ENCODE assay signal across 15 mouse cellular contexts in genomic region chr3:126944081-126944480, GRCm38 (mm10).
DNase-seq lines count a peak whose midpoint lies in the region; ATAC-seq and TF ChIP-seq lines count a peak whose summit lies in the region.
"Had no signal": no experiment of that assay in that cellular context is flagged by ENCODE, and none has a peak within 500 bp of the region (broad histone marks: within the 10 kb centered on the region; RNA-seq: fewer than 3 reads in every experiment).

No protein-coding gene starts in this region.

- 0 out of 2 replicates have a peak, but pooled peaks have one; percentile 48 for ATAC-seq in hindbrain, embryonic 16.5 days
- no peak for ATAC-seq in hindbrain, postnatal 0 days
- ATAC-seq: forebrain, embryonic 15.5 days; intestine, embryonic 16.5 days had no signal

- no peak for TF ChIP-seq CTCF in hindbrain, postnatal 0 days (IDR thresholded peaks at IDR 0.05; ENCODE audit: low read depth)
- TF ChIP-seq CTCF in brain, embryonic 14.5 days (IDR thresholded peaks at IDR 0.05; ENCODE audit: borderline replicate concordance, extremely low read depth, insufficient read depth, insufficient read length) = no peak

- H3K27me3 ChIP-seq in hindbrain, embryonic 16.5 days (replicated peaks; ENCODE audit: control insufficient read depth, insufficient read depth, low read length) = no peaks in the 10 kb centered on the region
- H3K27me3 ChIP-seq in hindbrain, postnatal 0 days (ENCODE audit: insufficient read depth, low read length) = no peaks in the 10 kb centered on the region
- H3K27me3 ChIP-seq: forebrain, embryonic 15.5 days; heart, embryonic 12.5 days; hindbrain, embryonic 13.5 days had no signal

- no peak overlapping the region for H3K27ac ChIP-seq in hindbrain, embryonic 16.5 days (ENCODE audit: low read depth, low read length)
- no peak overlapping the region for H3K27ac ChIP-seq in hindbrain, postnatal 0 days
- H3K27ac ChIP-seq: forebrain, embryonic 15.5 days; hindbrain, embryonic 13.5 days had no signal

- peaks cover 71% of the 10 kb centered on the region for H3K36me3 ChIP-seq in hindbrain, embryonic 16.5 days (ENCODE audit: control insufficient read depth, insufficient read depth, low read length)
- peaks cover 46% of the 10 kb centered on the region for H3K36me3 ChIP-seq in hindbrain, postnatal 0 days (ENCODE audit: insufficient read depth, low read length)

- no peak overlapping the region for H3K4me3 ChIP-seq in hindbrain, embryonic 16.5 days (ENCODE audit: low read length)
- H3K4me3 ChIP-seq in hindbrain, postnatal 0 days (ENCODE audit: low read length) = no peak overlapping the region
- H3K4me3 ChIP-seq: forebrain, embryonic 15.5 days; heart, embryonic 12.5 days; hindbrain, embryonic 13.5 days had no signal

- DNase-seq in embryo, embryonic 11 days = peak; percentile 39
- no peak for DNase-seq in embryo, embryonic 9.5 days (ENCODE audit: extremely low spot score)
- no peak for DNase-seq in hindbrain, postnatal 0 days (ENCODE audit: low spot score)
- peak; percentile 8 for DNase-seq in brain, embryonic 14.5 days (ENCODE audit: low read depth)
- peak; percentile 2 for DNase-seq in yolk sac, embryonic 10.5 days (ENCODE audit: low spot score)
- DNase-seq in kidney, postnatal 14 days = no peak
- DNase-seq: adrenal gland, postnatal 10 days; cerebellum, adult 2 months; cerebellum, postnatal 14 days; kidney, adult 8-10 months had no signal

- WGBS in hindbrain, embryonic 16.5 days = 83% methylated on average over 11 of the region's 11 CpGs
- 80% methylated on average over 11 of the region's 11 CpGs for WGBS in hindbrain, postnatal 0 days

- no peak overlapping the region for H3K9ac ChIP-seq in hindbrain, embryonic 16.5 days (ENCODE audit: low read depth, low read length)
- H3K9ac ChIP-seq in hindbrain, postnatal 0 days (replicated peaks; ENCODE audit: low read length) = no peak overlapping the region
- H3K9ac ChIP-seq: forebrain, embryonic 15.5 days; heart, embryonic 12.5 days; hindbrain, embryonic 13.5 days had no signal

- H3K4me1 ChIP-seq in hindbrain, embryonic 16.5 days (ENCODE audit: control insufficient read depth, insufficient read depth, low read depth, low read length) = no peaks in the 10 kb centered on the region
- no peaks in the 10 kb centered on the region for H3K4me1 ChIP-seq in hindbrain, postnatal 0 days (ENCODE audit: insufficient read depth, low read length)
- H3K4me1 ChIP-seq: forebrain, embryonic 15.5 days; heart, embryonic 12.5 days; hindbrain, embryonic 13.5 days had no signal

- TF ChIP-seq POLR2A in brain, embryonic 14.5 days (IDR thresholded peaks at IDR 0.05; ENCODE audit: borderline replicate concordance, extremely low read depth, insufficient read depth, insufficient read length, poor library complexity, severe bottlenecking) = no peak

- no peak overlapping the region for H3K4me2 ChIP-seq in hindbrain, embryonic 16.5 days (ENCODE audit: low read length)
- no peak overlapping the region for H3K4me2 ChIP-seq in hindbrain, postnatal 0 days (ENCODE audit: low read depth, low read length)
- H3K4me2 ChIP-seq: forebrain, embryonic 15.5 days; heart, embryonic 12.5 days; hindbrain, embryonic 13.5 days had no signal

- H3K9me3 ChIP-seq in hindbrain, embryonic 16.5 days (ENCODE audit: control insufficient read depth, low read length) = no peaks in the 10 kb centered on the region
- H3K9me3 ChIP-seq in hindbrain, postnatal 0 days (ENCODE audit: low read length) = no peaks in the 10 kb centered on the region
- H3K9me3 ChIP-seq: forebrain, embryonic 15.5 days; heart, embryonic 12.5 days; hindbrain, embryonic 13.5 days had no signal

Comparison
In these comparisons a context has a peak if more than half of its experiments do, and no peak if none do; other contexts are left out.
1. DNase-seq: peak in embryo, embryonic 11 days (single experiment), brain, embryonic 14.5 days (single experiment) and yolk sac, embryonic 10.5 days (single experiment); none in embryo, embryonic 9.5 days (single experiment), hindbrain, postnatal 0 days (single experiment) and kidney, postnatal 14 days (single experiment).